Mouse (Mus musculus): ENCODE data around the gene Cmss1.
"Not testable (repeated sequence)": the region's sequence is repeated elsewhere in the genome, so short reads cannot be mapped to it uniquely, and the experiment has no call there.

The Cmss1 gene

DNA sequence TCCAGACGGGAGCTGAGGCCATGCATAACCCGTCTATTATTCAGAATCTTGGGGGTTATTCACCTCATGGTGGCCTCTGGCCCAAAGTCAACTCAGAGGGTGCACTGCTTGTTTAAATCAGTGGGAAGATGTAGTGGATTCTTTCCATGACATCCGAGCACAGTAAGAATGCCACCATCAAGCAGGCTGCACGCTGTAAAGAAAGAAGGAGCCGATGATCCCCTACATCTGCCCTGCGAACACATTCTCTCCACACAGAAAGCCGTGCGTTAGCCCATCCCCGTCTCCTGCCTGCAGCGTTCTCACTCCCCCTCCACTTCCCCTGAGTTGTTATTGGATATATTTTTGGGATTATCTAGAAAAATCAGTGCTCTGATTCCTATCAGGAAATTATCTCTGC is 180.0 kb downstream of the Cmss1 start:
- DNase-seq (ENCODE audit: low read depth), result no peak

DNA sequence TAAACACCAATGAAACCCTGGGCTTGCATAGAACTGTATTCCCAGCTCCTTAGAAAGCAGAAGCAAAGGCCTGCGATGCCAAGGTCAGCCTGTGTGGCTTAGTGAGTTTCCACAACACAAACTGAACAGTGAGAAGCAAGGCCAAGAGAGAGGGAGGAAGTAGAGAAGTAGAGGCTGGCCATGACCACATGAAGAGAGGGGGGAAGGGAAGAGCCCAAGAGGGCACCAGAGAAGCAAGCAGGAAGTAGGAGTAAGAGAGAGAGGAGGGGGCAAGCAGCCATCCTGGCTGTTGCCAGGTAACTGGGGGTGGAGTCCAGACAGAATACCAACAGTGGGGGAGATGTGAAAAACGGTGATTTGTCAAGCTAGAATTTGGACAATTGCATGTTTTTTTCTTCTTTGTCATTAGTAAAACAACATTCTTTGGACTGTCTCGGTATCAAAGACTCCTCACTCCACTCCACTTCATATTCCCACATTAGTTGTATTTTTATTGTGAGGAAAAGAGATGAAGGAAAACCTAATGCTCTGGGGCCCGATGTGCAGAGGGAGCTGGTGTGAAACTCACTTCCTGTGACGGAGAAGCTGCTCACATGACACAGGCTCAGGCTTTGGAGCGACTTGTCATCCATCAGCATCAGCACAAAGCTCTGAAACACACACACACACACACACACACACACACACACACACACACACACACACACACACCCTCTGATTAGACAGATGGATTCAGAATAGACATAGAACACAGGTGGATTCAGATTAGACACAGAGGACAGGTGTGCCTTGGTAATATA is 183.5 kb downstream of the Cmss1 start:
- DNase-seq (ENCODE audit: low read depth), result no peak

DNA sequence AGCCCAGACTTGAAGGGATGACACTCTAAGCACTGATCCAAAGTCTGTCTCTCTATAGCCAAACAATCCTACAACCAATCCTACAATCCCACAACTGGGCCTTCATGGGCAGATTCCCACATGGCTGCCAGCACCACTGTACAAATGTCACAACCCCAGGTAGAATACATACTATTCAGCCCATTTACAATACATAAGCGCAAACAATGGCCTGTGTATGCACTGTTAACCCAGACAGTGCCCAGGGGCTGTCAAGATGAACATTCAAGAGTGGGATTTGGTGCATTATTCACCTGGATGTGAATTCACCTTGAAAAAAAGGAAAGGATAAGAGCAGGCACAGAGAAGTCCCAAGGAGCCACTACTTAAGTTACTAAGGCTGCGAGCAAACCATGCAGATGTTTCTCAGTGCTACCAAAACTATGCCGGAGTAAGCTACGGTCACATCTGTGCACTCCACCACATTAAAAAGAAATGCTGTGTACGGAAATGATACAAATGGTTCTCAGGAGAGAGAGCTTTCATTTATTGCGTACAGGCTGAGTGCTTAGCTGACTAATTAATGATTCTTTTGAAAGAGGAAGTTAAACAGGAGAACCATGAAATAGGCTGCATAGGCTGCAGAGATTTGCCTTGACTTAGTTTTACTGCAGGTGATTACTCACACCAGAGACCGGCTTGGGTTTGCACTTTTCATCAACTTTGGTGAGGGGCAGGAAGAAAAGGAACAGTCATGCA is 184.8 kb downstream of the Cmss1 start:
- no peak for DNase-seq (ENCODE audit: low read depth)

DNA sequence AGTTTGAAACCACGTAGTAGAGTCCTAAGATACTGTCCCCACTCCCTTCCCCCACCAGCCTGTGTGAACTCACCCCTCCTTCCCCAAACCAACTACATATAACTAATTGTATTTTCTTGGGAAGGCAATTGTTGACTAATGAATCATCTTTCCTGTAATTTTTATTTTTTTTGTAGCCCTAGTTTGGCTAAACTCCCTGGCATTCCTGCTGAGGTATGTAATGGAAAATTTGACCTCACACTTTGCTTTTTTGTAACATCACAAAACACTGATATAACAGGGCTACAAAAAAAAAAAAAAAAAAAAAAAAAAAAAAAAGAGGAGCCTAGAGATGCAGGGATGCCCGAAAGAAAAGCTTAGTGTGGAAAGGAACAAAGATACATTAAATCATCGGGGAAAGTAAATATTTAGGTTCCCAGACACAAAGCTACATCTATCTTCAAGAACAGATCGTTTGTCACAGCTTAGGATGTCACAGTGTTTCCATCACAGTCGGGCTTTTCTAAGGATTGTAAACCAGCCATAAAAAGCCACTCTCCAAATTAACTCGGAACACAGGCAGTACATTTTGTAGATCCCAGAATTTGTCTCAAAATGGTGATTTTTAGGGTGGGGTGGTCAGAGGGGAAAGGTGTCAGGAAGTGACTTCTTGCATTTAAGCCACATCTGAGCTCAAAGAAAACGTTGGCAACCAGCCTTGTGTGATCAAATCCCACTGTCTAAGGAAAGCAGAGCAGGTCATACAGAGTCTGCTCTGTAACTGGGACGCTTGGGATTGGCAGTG is 185.7 kb downstream of the Cmss1 start:
- DNase-seq (ENCODE audit: low read depth), result no peak

DNA sequence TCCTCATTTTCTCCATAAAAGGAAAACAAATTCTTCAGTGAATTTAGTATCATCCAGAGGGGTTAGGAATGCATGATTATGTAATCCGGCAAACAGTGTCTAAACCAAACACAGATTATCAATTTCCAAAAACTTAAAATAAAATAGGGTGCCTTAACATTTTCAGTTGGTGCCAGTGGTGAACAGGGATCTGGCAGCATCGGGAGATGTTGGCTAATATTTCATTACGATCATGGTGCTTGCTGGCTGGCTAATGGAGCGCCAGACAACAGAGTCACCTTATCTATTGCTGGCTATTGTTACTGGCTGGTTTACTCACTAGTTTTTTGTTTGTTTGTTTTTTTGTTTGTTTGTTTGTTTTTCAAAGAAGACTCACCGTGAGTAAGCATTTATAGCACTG is 186.8 kb downstream of the Cmss1 start:
- DNase-seq (ENCODE audit: low read depth), result no peak

- DNase-seq (ENCODE audit: low read depth), result no peak
Observed at GRCm38 (mm10) chr16:57419332-57419731, 187.3 kb downstream of the Cmss1 start.

- DNase-seq (ENCODE audit: low read depth), result no peak
Observed at GRCm38 (mm10) chr16:57417955-57418354, 188.7 kb downstream of the Cmss1 start.

DNA sequence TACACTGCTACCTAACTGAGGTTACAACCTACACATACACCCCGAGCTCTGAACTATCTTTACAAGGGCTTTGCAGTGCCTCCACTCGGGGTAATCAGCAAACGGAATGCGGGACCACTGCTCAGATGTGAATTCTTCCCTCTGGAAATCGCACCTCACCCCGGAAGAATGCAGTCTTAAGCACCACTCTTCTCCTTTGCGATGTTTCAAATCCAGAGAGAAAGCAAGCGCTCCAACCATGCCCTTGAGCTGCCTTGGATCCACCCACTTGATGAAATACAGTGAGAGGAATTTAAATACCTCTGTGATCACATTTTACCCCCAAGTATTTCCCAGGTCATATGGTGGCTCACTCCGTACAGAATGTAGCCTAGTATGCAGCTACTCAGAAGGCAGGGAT is 189.6 kb downstream of the Cmss1 start:
- DNase-seq (ENCODE audit: low read depth), result no peak

DNA sequence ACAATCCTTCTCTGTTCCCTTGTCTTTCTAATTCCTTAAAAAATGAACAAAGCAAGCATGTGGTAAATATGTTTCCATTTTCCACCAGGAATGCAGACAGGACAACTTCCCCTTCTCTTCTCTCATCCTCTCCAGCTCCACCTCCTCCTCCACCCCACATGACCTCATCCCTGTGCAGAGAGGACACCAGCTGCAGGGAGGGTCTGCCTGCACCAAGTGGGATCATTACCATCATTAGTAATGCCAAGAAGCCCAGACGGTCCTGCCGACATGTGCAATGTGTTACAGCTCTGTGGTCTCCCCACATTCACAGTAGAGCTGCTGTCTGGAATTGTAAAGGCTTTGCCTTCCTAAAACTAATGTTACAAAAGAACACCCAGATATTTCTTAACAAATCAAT is 190.6 kb downstream of the Cmss1 start:
- DNase-seq (ENCODE audit: low read depth), result no peak

- no peak for DNase-seq (ENCODE audit: low read depth)
Observed at GRCm38 (mm10) chr16:57412766-57413165, 193.9 kb downstream of the Cmss1 start.

DNA sequence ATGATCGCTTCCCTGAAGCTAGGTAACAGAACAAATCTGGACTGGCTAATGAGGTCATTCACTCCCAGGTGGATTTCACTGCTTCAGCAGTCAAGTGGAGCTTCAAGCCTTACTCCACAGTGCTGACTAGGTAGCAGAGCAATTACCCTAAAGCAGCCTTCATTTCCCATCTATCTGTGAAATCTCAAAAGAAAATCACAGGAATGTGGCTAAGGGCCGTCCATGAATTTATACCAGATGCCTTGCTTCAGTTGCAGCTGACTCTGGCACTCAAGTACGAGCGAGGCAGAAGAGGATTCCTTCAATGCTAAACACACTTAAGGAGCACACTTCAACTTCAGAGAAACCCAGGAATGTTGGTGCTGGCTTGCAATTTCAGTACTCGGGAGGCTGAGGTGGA is 202.8 kb downstream of the Cmss1 start:
- no peak for DNase-seq (ENCODE audit: low read depth)

DNA sequence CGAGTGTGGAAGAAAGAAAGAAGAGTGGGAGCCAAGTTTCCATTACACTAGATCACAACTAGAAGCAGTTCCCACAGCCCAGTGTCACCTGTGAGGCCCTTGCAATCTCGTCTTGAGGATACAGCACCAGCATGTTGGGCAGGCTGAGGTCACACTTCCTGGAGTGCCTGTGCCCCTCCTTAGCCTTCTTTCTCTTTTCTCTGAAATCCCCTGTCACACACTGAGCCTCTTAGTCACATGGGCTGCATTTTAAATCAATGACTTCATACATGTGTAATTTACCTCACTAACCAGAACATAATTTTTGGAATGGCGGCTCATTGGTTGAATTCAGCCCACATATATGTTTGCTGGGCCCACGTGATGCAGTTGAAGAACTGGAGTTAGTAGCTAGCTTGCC is 203.8 kb downstream of the Cmss1 start:
- no peak for DNase-seq (ENCODE audit: low read depth)

- no peak for DNase-seq (ENCODE audit: low read depth)
Observed at GRCm38 (mm10) chr16:57401702-57402101, 205.0 kb downstream of the Cmss1 start.

GRCm38 (mm10) chr16:57399566-57399965 is 207.1 kb downstream of the Cmss1 start:
- no peak for DNase-seq (ENCODE audit: low read depth)

GRCm38 (mm10) chr16:57398387-57399214 is 208.1 kb downstream of the Cmss1 start:
- DNase-seq (ENCODE audit: low read depth), result peak; percentile 50

- DNase-seq (ENCODE audit: low read depth), result no peak
Observed at GRCm38 (mm10) chr16:57397845-57398244, 208.8 kb downstream of the Cmss1 start.

DNA sequence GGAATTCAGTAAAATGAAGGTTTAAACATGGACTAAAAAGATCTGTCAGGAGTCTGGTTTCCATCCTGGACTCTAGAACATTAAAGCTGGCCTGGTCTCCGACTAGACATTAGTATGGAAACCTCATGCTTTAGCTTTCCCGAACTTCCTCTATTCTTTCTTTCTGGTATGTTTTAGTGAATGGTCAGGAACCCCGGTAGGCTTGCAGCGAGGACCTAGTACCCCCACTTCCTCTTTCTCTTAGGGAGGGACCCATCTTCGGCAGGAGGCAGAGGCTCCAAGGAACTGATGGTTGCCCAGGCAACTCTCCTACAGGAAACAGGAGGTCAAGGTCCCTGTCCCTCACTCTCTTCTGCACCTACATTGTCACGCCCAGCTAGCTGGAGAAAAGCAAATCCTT is 210.4 kb downstream of the Cmss1 start:
- no peak for DNase-seq (ENCODE audit: low read depth)

- DNase-seq (ENCODE audit: low read depth), result no peak
Observed at GRCm38 (mm10) chr16:57393161-57393560, 213.5 kb downstream of the Cmss1 start.

- DNase-seq (ENCODE audit: low read depth), result no peak
Observed at GRCm38 (mm10) chr16:57392461-57392860, 214.2 kb downstream of the Cmss1 start.

- DNase-seq (ENCODE audit: low read depth), result not testable (repeated sequence)
Observed at GRCm38 (mm10) chr16:57391171-57391570, 215.5 kb downstream of the Cmss1 start.

DNA sequence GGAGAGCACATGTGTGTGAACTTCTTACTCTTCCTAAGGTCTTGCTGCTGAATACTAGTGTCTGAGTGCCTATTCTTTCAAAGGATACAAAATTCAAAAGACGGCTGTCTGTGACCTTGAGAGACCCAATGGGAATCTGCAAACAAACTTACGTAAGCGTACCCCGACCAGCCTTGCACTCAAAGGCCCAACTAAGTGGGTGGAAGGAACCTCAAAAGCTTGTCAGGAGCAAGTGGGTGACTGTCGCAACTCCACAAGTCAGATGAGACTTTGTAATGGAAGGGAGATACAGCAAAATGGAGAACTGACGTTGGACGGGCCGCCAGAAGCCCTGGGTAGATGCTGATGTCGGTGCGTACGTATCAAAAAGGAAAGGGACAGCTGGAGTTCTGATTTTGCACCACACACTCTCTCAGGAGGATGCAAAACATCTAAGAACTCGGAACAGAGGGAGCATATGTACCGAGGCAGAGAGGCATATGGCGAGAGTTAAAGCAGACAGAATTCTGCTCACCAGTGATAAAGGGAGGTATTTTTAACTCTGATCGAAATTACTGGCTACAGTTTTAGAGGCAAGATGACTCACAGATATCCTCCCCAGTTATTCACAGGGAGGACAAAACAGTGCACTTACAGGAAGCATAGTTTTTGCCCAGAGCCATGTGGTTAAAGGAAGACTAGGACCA is 217.0 kb downstream of the Cmss1 start:
- DNase-seq (ENCODE audit: low read depth), result no peak
